Mouse (Mus musculus) gastrocnemius, adult 8-10 months (tissue): Measurements from ENCODE around the gene B4galt5. TPM values are rescaled to one million over a fixed set of nuclear protein-coding genes. Genes with fewer than 3 reads are reported as not detected.

Experiments
- DNase-seq, 2 experiments: peaks; one replicate each; pipeline ENCODE4 v3.0.0; 2022; ENCODE audit warnings: low spot score in 2 of 2
- total RNA-seq, 4 experiments: library from RNA; stranded (reverse); gene quantifications; 2 replicates each; pipeline ENCODE4 v1.2.4; 2022

Gene B4galt5
- total RNA-seq, 4 experiments from 2014 or later, result 6.2 to 13.3 (median 8.8) TPM

GRCm38 (mm10) chr2:167363272-167364045 is 14.5 kb upstream of the B4galt5 start:
- no peak for DNase-seq

GRCm38 (mm10) chr2:167358499-167358898 is 9.5 kb upstream of the B4galt5 start:
- DNase-seq, result no peak

GRCm38 (mm10) chr2:167356885-167357284 is 7.9 kb upstream of the B4galt5 start:
- no peak for DNase-seq

GRCm38 (mm10) chr2:167354611-167355165 is 5.7 kb upstream of the B4galt5 start:
- DNase-seq, result no peak

GRCm38 (mm10) chr2:167354046-167354445 is 5.1 kb upstream of the B4galt5 start:
- DNase-seq, result no peak

- no peak for DNase-seq
These were observed 3.5 kb upstream of the B4galt5 start for GRCm38 (mm10) chr2:167352496-167352895.

- DNase-seq, result no peak
These were observed 2.5 kb upstream of the B4galt5 start for GRCm38 (mm10) chr2:167351371-167351951.

GRCm38 (mm10) chr2:167350126-167350650 is 1.2 kb upstream of the B4galt5 start:
- no peak for DNase-seq

- DNase-seq, result peak; percentile 92 to 93
These were observed 427 bp upstream of the B4galt5 start for GRCm38 (mm10) chr2:167349283-167349936.

GRCm38 (mm10) chr2:167347991-167348375 is 1.0 kb downstream of the B4galt5 start:
- DNase-seq, result peak; percentile 45 to 50

- no peak for DNase-seq
These were observed 1.6 kb downstream of the B4galt5 start for GRCm38 (mm10) chr2:167347361-167347760.

GRCm38 (mm10) chr2:167345508-167346164 is 3.3 kb downstream of the B4galt5 start:
- DNase-seq, result no peak

GRCm38 (mm10) chr2:167344871-167345507 is 4.0 kb downstream of the B4galt5 start:
- no peak for DNase-seq

- DNase-seq, result no peak
These were observed 5.4 kb downstream of the B4galt5 start for GRCm38 (mm10) chr2:167343369-167344140.

- no peak for DNase-seq
These were observed 6.1 kb downstream of the B4galt5 start for GRCm38 (mm10) chr2:167342876-167343275.

GRCm38 (mm10) chr2:167337580-167337979 is 11.4 kb downstream of the B4galt5 start:
- DNase-seq, result no peak

- DNase-seq, result no peak
These were observed 11.8 kb downstream of the B4galt5 start for GRCm38 (mm10) chr2:167337214-167337512.

- peak; percentile 35 to 60 for DNase-seq
These were observed 12.4 kb downstream of the B4galt5 start for GRCm38 (mm10) chr2:167336384-167337213.

- DNase-seq, result no peak
These were observed 13.9 kb downstream of the B4galt5 start for GRCm38 (mm10) chr2:167335066-167335465.
